Mouse (Mus musculus): Measurements from ENCODE around the gene Fnip2.
"Not testable (repeated sequence)": the region's sequence is repeated elsewhere in the genome, so short reads cannot be mapped to it uniquely, and the experiment has no call there.

The Fnip2 gene

DNA sequence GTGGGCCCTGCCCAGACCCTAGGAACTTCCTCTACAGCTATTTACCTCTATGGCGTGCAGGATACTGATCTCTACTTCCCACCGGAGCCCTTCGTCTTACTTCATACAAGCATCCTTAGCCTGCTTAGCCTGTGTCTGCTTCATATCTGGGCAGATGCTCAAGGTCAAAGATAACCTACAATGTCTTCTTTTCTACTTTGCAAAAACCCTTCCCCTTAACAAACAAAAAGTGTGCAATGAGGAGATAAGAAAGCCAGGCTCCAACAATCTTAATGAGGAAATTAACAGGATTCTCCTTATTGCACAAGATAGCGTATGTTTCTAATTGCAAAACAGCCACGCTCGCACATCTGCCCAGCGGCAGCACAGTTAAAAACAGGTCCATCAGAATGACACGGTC, 89.2 kb downstream of the Fnip2 start:
- no peak for DNase-seq (ENCODE audit: low spot score in 2 of 2)

DNA sequence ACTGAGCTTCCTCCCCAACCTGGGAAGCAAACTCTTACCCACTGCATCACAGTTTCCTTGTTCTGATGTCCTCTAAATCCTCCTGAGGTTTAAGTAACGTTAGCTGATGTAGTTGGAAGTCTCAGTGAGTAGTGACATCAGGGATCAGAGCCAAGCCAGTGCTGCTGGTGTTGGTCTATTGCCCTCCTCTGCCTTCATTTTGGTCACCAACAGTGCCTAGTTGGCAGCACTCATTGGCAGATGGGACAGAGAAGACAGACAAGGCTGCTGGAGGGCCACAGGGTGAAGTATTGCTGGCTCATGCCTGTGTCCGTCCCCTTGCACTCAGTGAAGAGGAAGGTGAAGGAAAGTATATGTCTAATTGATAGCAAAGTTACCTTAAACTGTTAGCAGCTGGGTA, 91.6 kb downstream of the Fnip2 start:
- no peak for DNase-seq (ENCODE audit: low spot score in 2 of 2)

GRCm38 (mm10) chr3:79474911-79475310, 92.7 kb downstream of the Fnip2 start:
- no peak for DNase-seq (ENCODE audit: low spot score in 2 of 2)

GRCm38 (mm10) chr3:79472362-79472761, 95.2 kb downstream of the Fnip2 start:
- DNase-seq (ENCODE audit: low spot score in 2 of 2), result no peak

DNA sequence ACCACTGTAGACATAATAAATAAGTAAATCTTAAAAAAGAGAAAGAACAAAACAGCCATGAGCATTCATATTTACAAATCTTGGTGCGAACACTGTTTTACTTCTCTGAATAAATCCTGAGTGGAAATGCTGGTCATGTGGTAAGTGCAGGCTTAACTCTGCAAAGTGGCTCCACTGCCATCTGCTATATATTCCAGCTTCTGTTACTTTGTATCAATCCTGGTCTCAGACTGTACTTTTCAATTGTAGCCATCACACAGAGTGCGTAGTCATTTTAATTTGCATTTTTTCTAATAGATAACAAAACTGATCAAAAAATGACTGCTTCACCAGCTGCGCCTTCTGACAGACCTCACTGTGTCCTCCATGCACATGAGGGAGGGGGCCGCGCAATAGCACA, 98.2 kb downstream of the Fnip2 start:
- no peak for DNase-seq (ENCODE audit: low spot score in 2 of 2)

DNA sequence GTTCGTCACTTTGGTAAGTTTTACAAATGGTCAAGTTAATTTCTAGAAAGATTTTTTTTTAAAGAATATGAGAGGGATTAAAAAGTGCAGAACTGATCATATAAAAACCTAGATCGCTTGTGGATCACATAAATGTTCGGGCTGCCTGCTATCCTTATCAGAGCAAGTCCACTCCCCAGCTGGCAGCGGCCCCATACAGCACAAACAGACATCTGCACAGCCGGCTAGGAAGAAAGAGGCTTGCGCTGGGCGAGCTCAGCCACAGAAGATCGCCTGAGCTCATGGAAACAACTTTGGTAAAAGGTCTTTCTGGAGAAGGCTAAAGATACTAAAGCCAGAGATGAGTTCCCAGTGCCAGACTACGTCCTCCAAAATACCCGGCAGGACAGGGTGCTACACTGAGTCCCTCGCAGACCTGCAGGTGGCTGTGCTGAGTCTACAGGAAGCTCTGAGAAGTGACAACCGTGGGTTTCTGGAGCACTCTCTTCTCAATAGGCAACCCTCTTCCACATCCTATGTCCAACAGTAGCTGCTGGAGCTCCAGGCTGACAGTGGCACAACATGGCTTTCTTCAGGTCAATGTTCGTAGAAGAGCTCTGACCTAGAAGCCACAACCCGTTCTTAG, 108.8 kb downstream of the Fnip2 start:
- DNase-seq (ENCODE audit: low spot score in 2 of 2), result no peak

DNA sequence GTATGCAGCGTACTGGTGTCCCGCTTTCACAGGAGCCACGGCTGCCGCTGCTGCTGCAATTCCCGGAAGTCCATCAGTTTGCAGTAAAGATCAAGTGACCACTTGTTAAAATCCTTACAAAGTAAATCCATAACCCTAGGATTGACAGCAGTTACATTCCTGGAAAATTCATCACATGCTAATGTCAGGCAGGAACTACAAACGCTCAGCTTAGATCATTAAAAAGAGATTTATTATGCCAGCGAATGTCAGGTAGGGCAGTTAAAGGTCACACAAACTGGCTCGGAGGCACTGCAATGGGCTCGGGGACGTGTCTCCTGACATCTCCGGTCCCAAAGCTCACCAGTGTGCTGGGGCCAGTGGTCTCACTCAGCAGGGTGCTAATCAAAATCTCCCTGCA, 111.8 kb downstream of the Fnip2 start:
- no peak for DNase-seq (ENCODE audit: low spot score in 2 of 2)

DNA sequence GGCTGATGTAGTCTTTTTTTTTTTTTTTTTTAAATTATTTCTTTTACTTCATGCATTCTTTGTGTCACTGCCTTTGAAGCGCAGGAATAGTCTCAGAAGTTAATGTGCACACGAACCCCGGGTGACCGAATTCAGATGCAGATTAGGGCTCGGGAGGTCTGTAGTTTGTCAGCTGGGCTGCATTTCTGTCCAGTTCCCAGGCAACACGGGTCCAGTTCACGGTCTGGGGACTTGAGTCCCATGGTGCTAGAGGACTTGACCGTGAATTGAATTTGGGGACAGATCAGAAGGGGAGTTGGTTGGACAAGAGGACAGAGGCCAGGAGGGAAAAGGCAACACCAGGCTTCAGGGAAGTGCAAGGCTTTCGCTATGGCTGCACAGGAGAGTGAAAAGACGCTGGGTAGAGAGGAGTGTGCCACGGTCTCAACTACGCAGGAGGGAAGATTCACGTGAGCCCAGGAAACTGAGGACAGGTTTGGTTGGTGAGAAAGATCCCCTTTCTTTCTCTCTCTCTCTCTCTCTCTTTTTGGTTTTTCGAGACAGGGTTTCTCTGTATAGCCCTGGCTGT, 114.8 kb downstream of the Fnip2 start:
- DNase-seq (ENCODE audit: low spot score in 2 of 2), result no peak

DNA sequence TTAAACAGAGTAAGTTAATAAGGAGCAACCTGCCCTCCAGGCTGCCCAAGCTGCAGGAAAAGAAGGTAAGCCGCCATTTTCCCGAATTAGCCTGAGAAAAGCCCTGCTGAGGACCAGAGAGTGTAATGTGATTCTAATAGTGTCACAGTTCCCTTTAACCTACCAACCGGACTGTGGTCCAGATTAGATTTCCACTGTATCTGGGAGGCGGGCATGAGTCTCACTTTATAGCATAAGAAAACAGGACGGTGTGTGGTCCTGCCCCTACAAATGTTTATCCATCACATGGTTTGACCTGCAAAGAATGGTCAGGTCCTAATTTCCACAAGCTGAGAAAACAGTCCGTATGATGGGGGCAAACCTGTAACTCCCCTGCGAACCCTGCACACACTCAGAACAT, 118.2 kb downstream of the Fnip2 start:
- DNase-seq (ENCODE audit: low spot score in 2 of 2), result no peak

DNA sequence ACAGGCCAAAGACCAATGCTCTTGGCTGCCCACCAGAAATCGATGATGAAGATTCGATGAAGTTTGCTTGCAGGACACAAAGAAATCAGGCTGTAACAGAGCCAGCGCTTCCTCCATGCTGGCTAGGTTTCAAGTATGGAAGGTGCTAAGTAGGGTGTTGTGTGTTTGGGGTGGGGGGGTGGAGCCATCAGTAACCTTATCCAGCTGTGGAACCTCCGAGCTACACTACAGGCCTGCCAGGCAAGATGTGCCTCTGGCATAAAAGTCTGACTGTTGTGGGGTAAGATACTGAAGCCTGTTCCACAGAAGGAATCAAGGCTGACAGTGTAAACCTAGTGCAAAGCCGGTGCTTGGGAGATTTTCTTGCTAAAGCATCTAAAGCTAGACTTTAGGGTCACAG, 119.2 kb downstream of the Fnip2 start:
- DNase-seq (ENCODE audit: low spot score in 2 of 2), result no peak

- not testable (repeated sequence) for DNase-seq (ENCODE audit: low spot score in 2 of 2)
These were observed 120.9 kb downstream of the Fnip2 start for GRCm38 (mm10) chr3:79446648-79447047.

DNA sequence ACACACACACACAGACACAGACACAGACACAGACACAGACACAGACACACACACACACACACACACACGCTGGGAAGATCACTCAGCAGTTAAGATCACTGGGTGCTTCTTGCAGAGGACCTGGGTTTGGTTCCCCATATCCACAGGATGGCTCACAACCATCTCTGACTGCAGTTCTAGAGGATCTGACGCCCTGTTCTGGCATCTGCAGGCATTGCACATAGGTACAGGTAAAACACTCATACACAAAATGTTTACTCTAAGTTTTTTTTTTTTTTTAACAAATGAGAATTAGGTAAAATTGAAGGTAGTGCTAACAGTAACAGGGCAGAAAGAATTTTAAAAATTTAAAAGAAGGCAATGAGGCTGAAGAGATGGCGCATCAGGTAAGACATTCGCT, 121.5 kb downstream of the Fnip2 start:
- no peak for DNase-seq (ENCODE audit: low spot score in 2 of 2)

DNA sequence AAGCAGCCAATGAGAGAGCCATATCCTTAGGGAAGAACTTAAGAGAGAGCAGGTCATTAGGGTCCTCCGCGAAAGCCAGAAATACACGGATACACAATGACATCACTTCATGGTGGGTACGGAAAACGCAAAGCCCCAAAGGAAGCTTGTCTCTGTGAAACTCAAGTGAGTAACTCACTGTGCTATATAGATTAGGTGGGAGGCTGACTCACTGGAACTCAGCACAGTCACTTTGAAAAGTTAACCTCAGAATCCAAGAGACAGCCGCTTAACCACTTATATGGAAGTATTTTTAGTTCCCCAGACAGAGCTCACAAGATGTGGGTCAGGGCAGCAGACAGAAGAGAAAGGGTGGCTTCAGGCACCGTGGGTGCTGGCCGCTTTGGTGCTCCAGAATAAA, 122.6 kb downstream of the Fnip2 start:
- no peak for DNase-seq (ENCODE audit: low spot score in 2 of 2)

GRCm38 (mm10) chr3:79443850-79444249, 123.7 kb downstream of the Fnip2 start:
- no peak for DNase-seq (ENCODE audit: low spot score in 2 of 2)

DNA sequence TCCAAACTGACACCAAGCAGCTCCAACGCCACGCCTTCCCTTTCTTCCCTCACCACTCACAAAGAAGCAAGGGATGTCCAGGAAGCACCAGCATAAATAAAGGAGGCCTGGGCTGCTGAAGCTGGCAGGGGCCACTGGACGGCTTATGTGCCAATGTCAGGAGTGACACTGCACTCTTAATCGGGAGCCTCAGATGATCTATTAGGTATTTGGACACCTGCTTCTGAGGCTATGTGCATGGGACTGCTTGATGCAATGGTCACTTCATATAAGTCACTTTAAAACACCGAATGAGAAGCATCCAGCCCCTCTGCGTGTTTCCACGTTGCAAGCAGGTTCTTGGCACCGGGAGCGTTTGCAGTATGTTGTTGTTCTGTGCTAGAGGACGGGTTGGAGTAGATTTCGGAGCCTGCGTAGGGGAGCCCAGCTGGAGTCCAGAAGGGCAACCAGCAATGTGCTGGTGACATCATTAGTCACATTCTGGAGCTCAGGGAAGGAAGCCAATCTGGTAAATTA, 126.6 kb downstream of the Fnip2 start:
- no peak for DNase-seq (ENCODE audit: low spot score in 2 of 2)

- no peak for DNase-seq (ENCODE audit: low spot score in 2 of 2)
These were observed 129.3 kb downstream of the Fnip2 start for GRCm38 (mm10) chr3:79438276-79438675.

DNA sequence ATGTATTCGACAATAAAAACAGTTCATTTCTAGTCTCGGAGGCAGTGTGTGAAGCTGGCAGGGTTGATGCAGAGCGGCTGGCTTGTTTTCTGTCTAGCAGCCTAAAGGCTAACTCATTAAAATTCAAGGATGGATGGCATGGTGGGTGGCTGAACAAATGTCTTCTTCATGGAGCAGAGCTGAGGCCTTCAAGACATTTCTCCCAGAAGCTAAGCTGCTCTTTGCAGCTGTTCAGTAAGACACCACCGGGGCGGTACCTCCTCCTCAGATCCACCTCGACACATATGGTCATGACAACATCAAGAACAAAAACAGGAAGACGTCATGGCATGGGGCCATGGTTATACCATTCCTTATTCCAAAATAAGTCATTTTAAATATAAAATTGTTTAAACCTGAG, 131.4 kb downstream of the Fnip2 start:
- no peak for DNase-seq (ENCODE audit: low spot score in 2 of 2)

- no peak for DNase-seq (ENCODE audit: low spot score in 2 of 2)
These were observed 132.6 kb downstream of the Fnip2 start for GRCm38 (mm10) chr3:79434985-79435384.

DNA sequence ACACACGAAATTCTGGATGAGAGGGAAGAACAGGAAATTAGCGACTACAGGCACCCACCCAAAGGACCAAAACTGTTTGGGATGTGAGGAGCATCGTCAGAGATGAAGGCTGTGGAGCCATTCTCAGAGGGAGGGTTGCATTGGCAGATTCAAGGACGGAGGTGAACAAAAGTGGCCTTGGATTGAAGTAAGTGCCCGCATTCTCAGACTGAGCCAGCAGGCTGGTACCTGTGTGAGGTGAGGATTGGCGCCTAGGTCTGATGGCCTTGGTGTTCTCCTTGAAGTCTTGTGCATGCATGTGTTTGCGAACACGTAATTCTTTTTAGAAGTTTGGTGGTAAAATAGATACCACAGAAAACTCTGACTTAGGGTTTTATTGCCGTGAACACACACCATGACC, 133.2 kb downstream of the Fnip2 start:
- no peak for DNase-seq (ENCODE audit: low spot score in 2 of 2)

GRCm38 (mm10) chr3:79433593-79433992, 134.0 kb downstream of the Fnip2 start:
- no peak for DNase-seq (ENCODE audit: low spot score in 2 of 2)

- DNase-seq (ENCODE audit: low spot score in 2 of 2), result no peak
These were observed 142.2 kb downstream of the Fnip2 start for GRCm38 (mm10) chr3:79425441-79425840.

DNA sequence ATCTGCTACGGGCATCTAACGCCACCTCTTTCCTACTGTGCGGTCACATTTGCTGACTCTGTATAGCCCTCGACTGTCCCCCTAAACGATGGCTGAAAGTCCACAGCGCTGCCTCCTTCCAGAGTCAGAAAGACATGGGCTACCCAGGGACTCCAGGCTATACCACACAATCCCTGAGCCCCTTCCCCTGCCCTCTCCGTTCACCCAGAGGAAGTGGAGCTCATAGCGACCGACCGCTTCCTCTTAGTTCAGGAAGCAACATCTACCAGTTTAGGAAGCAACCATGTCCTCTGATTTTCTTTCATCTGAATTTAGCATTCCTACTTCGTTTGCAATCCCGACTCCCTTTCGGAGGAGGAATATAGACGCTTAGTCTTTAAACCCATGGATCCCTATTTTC, 148.7 kb downstream of the Fnip2 start:
- no peak for DNase-seq (ENCODE audit: low spot score in 2 of 2)

DNA sequence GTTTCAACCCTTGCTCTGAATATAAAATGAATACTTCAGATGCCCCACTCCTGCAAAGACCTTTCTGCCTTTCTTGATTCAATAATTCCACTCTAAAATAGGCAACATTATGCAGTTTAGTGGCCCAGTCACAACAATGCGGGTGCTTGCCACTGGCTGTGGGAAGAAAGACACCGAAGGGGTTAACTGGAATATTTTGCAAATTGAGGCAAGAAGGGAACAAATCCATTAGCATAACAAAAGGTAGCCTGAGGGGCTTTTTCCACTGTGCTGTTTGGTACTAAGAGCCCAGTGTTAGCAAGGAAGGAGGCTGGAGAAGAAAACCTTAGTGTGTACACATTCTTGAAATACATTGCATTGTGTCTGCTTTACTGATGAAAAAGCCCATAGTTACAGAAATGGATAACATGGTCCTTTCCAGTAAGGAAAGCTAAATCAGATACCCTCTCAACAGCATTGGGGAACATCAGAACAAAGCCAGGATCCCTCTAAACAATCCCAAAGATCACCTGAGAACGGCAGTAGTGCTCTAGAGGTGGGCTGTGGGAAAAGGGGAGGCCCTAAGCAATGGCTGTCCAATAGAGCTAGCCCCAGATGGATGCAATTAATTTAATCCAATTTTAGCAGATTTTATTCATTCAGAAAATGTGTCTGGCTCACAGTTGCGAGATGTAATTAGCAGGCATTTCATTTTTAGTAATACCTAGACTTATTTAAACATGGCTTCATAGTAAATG, 150.5 kb downstream of the Fnip2 start:
- DNase-seq (ENCODE audit: low spot score in 2 of 2), result no peak

All from urinary bladder, postnatal 4 days (tissue).